Mouse (Mus musculus) layer of hippocampus, adult 11-12 months (tissue): Measurements from ENCODE around the gene Pygm.
A peak's percentile ranks its signal among the peaks of the same experiment; 100 is the strongest.

ENCODE experiments used
- DNase-seq: peaks from one replicate; pipeline ENCODE4 v3.0.0; 2022; ENCODE audit warnings: low spot score

Gene Pygm

GRCm38 (mm10) chr19:6385821-6386220 is 1.6 kb downstream of the Pygm start:
- DNase-seq: no peak

- DNase-seq: no peak
Observed at GRCm38 (mm10) chr19:6386234-6386633, 2.0 kb downstream of the Pygm start.

GRCm38 (mm10) chr19:6388006-6388405 is 3.8 kb downstream of the Pygm start:
- DNase-seq: no peak

GRCm38 (mm10) chr19:6389803-6390202 is 5.6 kb downstream of the Pygm start:
- no peak for DNase-seq

- no peak for DNase-seq
Observed at GRCm38 (mm10) chr19:6390251-6390650, 6.1 kb downstream of the Pygm start.

GRCm38 (mm10) chr19:6392743-6393393 is 8.7 kb downstream of the Pygm start:
- DNase-seq: no peak

- no peak for DNase-seq
Observed at GRCm38 (mm10) chr19:6393637-6394036, 9.4 kb downstream of the Pygm start.

- no peak for DNase-seq
Observed at GRCm38 (mm10) chr19:6396237-6396636, 12.0 kb downstream of the Pygm start.

GRCm38 (mm10) chr19:6397582-6398249 is 13.5 kb downstream of the Pygm start:
- no peak for DNase-seq

GRCm38 (mm10) chr19:6398447-6399284 is 14.5 kb downstream of the Pygm start:
- DNase-seq: no peak

- DNase-seq: no peak
Observed at GRCm38 (mm10) chr19:6399285-6400095, 15.3 kb downstream of the Pygm start, which contains the start of gene Rasgrp2. Gene Rasgrp2, plus strand, starts transcription at chr19:6399340.

- DNase-seq: no peak
Observed at GRCm38 (mm10) chr19:6400096-6401086, 16.2 kb downstream of the Pygm start.

GRCm38 (mm10) chr19:6401131-6401815 is 17.1 kb downstream of the Pygm start:
- DNase-seq: peak; percentile 67

- no peak for DNase-seq
Observed at GRCm38 (mm10) chr19:6401951-6402350, 17.8 kb downstream of the Pygm start.

GRCm38 (mm10) chr19:6403869-6404268 is 19.7 kb downstream of the Pygm start:
- no peak for DNase-seq

- no peak for DNase-seq
Observed at GRCm38 (mm10) chr19:6405433-6405832, 21.2 kb downstream of the Pygm start.

- DNase-seq: no peak
Observed at GRCm38 (mm10) chr19:6407109-6407508, 22.9 kb downstream of the Pygm start.

- no peak for DNase-seq
Observed at GRCm38 (mm10) chr19:6407816-6408510, 23.8 kb downstream of the Pygm start.

- no peak for DNase-seq
Observed at GRCm38 (mm10) chr19:6408749-6409148, 24.6 kb downstream of the Pygm start.

- DNase-seq: no peak
Observed at GRCm38 (mm10) chr19:6409176-6409575, 25.0 kb downstream of the Pygm start.
